Mouse (Mus musculus): ENCODE measurements around the gene Wwc1. TPM values are rescaled to one million over a fixed set of nuclear protein-coding genes. Genes with fewer than 3 reads are reported as not detected.
A peak's percentile ranks its signal among the peaks of the same experiment; 100 is the strongest.

Wwc1 gene
- polyA plus RNA-seq, 1 experiment from 2014 or later, result 15.2 TPM

GRCm38 (mm10) chr11:35985841-35986393 lies 5.6 kb upstream of the Wwc1 start:
- WGBS, result 1% methylated on average over 19 of the region's 19 CpGs
- peak; percentile 75 for ATAC-seq (ENCODE audit: low FRiP score)
- H3K4me2 ChIP-seq (replicated peaks), result peak overlapping the region; percentile 44
- no peaks in the 10 kb centered on the region for H3K9me3 ChIP-seq (replicated peaks)
- peaks cover 5% of the 10 kb centered on the region; the same call in 1 of the 2 replicates for H3K4me1 ChIP-seq
- peak overlapping the region; percentile 11 for H3K4me3 ChIP-seq
- H3K36me3 ChIP-seq, result no peaks in the 10 kb centered on the region
- H3K27ac ChIP-seq, result 0 out of 2 replicates have a peak overlapping the region, but pooled peaks have one; percentile 46
- peak overlapping the region; percentile 0; the same call in 1 of the 2 replicates for H3K9ac ChIP-seq
- H3K27me3 ChIP-seq, result peaks cover 18% of the 10 kb centered on the region

GRCm38 (mm10) chr11:35982734-35983133 lies 2.4 kb upstream of the Wwc1 start:
- Histone ChIP-seq H3K27me3 (peaks cover 32% of the 10 kb centered on the region), H3K4me2 (replicated peaks) (no peak overlapping the region), H3K27ac (no peak overlapping the region), H3K9me3 (replicated peaks) (no peaks in the 10 kb centered on the region), H3K4me3 (no peak overlapping the region), H3K36me3 (no peaks in the 10 kb centered on the region), H3K4me1 (peaks cover 28% of the 10 kb centered on the region), H3K9ac (no peak overlapping the region)
- ATAC-seq (ENCODE audit: low FRiP score), result no peak
- 90% methylated on average over 3 of the region's 3 CpGs for WGBS

GRCm38 (mm10) chr11:35979733-35980410 lies 455 bp downstream of the Wwc1 start:
- WGBS, result 1% methylated on average over 42 of the region's 66 CpGs
- peak; percentile 53 for ATAC-seq (ENCODE audit: low FRiP score)

GRCm38 (mm10) chr11:35979266-35979732 lies 1.0 kb downstream of the Wwc1 start:
- no peak overlapping the region for H3K27ac ChIP-seq
- 0% methylated on average over 11 of the region's 12 CpGs for WGBS
- H3K36me3 ChIP-seq, result no peaks in the 10 kb centered on the region
- peak overlapping the region; percentile 91 for H3K9ac ChIP-seq
- H3K4me3 ChIP-seq, result peak overlapping the region; percentile 86
- H3K4me1 ChIP-seq, result peaks cover 42% of the 10 kb centered on the region
- peaks cover 28% of the 10 kb centered on the region for H3K27me3 ChIP-seq
- ATAC-seq (ENCODE audit: low FRiP score), result no peak
- H3K4me2 ChIP-seq (replicated peaks), result peak overlapping the region; percentile 89
- H3K9me3 ChIP-seq (replicated peaks), result no peaks in the 10 kb centered on the region

More at GRCm38 (mm10) chr11:35979733-35980410, 455 bp downstream of the Wwc1 start:
- Histone ChIP-seq H3K27me3 (peaks cover 30% of the 10 kb centered on the region), H3K4me1 (peaks cover 40% of the 10 kb centered on the region), H3K9me3 (replicated peaks) (no peaks in the 10 kb centered on the region), H3K9ac (peak overlapping the region; percentile 91), H3K36me3 (no peaks in the 10 kb centered on the region), H3K27ac (peak overlapping the region; percentile 66; the same call in 1 of the 2 replicates), H3K4me3 (peak overlapping the region; percentile 86), H3K4me2 (replicated peaks) (peak overlapping the region; percentile 89)

- H3K27me3 ChIP-seq, result peaks cover 24% of the 10 kb centered on the region
- H3K4me3 ChIP-seq, result peak overlapping the region; percentile 86; the same call in 1 of the 2 replicates
- no peak for ATAC-seq (ENCODE audit: low FRiP score)
- peaks cover 56% of the 10 kb centered on the region for H3K4me1 ChIP-seq
- no peak overlapping the region for H3K9ac ChIP-seq
- WGBS, result 78% methylated on average over 3 of the region's 3 CpGs
- no peaks in the 10 kb centered on the region for H3K36me3 ChIP-seq
- peak overlapping the region; percentile 89 for H3K4me2 ChIP-seq (replicated peaks)
- H3K27ac ChIP-seq, result no peak overlapping the region
- H3K9me3 ChIP-seq (replicated peaks), result no peaks in the 10 kb centered on the region
These were observed 2.5 kb downstream of the Wwc1 start for GRCm38 (mm10) chr11:35977796-35978195.

DNA sequence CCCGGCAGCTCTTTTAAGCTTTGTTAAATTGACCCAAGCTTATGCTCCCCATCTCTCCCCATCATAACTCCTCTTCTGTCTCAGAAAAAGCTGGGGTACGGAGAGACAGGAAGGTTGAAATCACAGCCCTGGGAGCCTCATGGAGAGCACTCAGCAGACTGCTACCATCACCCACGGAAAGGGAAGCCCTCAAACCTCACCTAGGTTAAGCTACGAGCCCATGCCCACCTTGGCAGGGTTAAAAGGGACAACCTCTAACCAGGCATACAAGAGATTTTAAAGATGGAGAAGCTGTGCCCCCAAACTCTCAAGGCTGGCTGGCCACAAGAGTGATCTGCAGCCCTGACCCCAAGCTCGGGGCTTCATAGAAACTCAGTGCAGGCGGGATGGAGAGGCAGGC lies 3.2 kb downstream of the Wwc1 start:
- Histone ChIP-seq H3K27me3 (peaks cover 22% of the 10 kb centered on the region), H3K4me2 (replicated peaks) (peak overlapping the region; percentile 89), H3K9me3 (replicated peaks) (no peaks in the 10 kb centered on the region), H3K9ac (peak overlapping the region; percentile 6; the same call in 1 of the 2 replicates), H3K4me3 (no peak overlapping the region), H3K36me3 (no peaks in the 10 kb centered on the region), H3K4me1 (peaks cover 63% of the 10 kb centered on the region), H3K27ac (peak overlapping the region; percentile 8; the same call in 1 of the 2 replicates)
- ATAC-seq (ENCODE audit: low FRiP score), result no peak
- 46% methylated on average over 6 of the region's 6 CpGs for WGBS

GRCm38 (mm10) chr11:35976482-35976881 lies 3.8 kb downstream of the Wwc1 start:
- Histone ChIP-seq H3K27ac (peak overlapping the region; percentile 52; the same call in 1 of the 2 replicates), H3K27me3 (peaks cover 16% of the 10 kb centered on the region), H3K9me3 (replicated peaks) (no peaks in the 10 kb centered on the region), H3K4me1 (peaks cover 66% of the 10 kb centered on the region), H3K36me3 (no peaks in the 10 kb centered on the region), H3K4me3 (no peak overlapping the region), H3K4me2 (replicated peaks) (peak overlapping the region; percentile 23; the same call in 1 of the 2 replicates), H3K9ac (no peak overlapping the region)
- WGBS, result 19% methylated on average over 6 of the region's 6 CpGs
- peak; percentile 41 for ATAC-seq (ENCODE audit: low FRiP score)

DNA sequence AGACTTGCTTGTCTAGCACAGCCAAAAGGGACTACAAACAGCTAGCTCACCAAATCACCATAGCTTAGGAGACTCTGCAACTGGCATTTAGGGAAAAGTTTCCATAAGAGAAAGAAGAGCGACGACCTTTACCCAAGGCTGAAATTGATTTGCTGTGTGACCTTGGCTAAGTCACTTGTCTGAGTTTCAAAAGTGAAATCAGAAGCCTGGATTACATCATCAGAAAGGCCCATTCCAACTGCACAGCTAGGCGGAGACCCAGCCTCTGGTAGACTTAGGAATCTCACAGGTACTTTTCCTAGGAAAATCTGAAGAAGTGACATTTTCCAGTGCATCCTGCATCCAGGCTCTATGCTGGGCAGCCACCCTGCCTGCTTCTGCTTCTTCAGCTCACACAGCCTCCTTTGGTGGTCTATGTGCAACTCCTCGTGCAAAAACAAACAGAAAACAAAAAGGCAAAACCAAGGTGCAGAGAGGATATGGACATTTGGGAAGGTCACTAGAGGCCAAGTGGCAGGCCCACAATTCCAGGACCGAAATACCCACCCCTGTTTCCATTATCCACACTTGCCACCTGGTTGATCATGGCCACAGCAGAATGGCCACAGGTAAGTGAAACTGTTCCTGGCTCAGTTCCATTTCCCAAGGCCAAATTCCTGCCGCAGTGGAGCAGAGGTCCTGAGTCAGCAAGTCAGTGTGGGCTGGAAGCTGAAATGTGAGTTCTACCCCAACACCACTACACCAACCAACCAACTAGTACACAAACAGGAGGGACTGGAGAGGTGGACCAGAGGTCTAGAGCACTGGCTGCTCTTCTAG lies 5.5 kb downstream of the Wwc1 start:
- Histone ChIP-seq H3K4me2 (replicated peaks) (no peak overlapping the region), H3K27me3 (peaks cover 14% of the 10 kb centered on the region; the same call in 1 of the 2 replicates), H3K27ac (no peak overlapping the region), H3K9me3 (replicated peaks) (no peaks in the 10 kb centered on the region), H3K9ac (no peak overlapping the region), H3K4me3 (no peak overlapping the region), H3K36me3 (no peaks in the 10 kb centered on the region), H3K4me1 (peaks cover 63% of the 10 kb centered on the region)
- ATAC-seq (ENCODE audit: low FRiP score), result no peak
- whole genome bisulfite sequencing, result 79% methylated on average over 6 of the region's 6 CpGs

DNA sequence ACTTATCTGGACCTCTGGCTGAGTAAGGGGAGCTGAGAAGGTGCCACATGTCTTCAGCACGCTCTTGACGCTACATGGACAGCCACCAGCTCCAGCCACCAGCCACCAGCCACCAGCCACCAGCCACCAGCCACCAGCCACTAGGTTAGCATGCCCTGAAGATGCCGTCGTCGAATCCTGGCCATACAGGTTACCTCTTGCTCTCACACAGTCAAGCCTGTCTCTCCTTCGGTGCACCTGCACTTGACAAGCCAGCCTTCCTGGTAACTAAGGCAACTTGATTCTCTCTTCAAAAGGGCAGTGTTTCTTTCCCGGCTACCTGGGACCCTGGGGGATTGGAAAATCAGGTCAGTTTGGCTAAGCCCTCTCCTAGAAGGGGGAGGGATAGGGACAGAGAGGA lies 7.2 kb downstream of the Wwc1 start:
- H3K4me2 ChIP-seq (replicated peaks), result no peak overlapping the region
- no peak for ATAC-seq (ENCODE audit: low FRiP score)
- no peaks in the 10 kb centered on the region for H3K9me3 ChIP-seq (replicated peaks)
- 36% methylated on average over 7 of the region's 7 CpGs for WGBS
- 0 out of 2 replicates have a peak overlapping the region, but pooled peaks have one; percentile 20 for H3K9ac ChIP-seq
- H3K4me1 ChIP-seq, result peaks cover 47% of the 10 kb centered on the region
- H3K36me3 ChIP-seq, result no peaks in the 10 kb centered on the region
- H3K27me3 ChIP-seq, result peaks cover 4% of the 10 kb centered on the region; the same call in 1 of the 2 replicates
- peak overlapping the region; percentile 44 for H3K27ac ChIP-seq
- H3K4me3 ChIP-seq, result no peak overlapping the region

GRCm38 (mm10) chr11:35972270-35972931 lies 7.9 kb downstream of the Wwc1 start:
- Histone ChIP-seq H3K9ac (no peak overlapping the region), H3K9me3 (replicated peaks) (no peaks in the 10 kb centered on the region), H3K4me3 (no peak overlapping the region), H3K4me2 (replicated peaks) (peak overlapping the region; percentile 24), H3K4me1 (peaks cover 42% of the 10 kb centered on the region), H3K27me3 (no peaks in the 10 kb centered on the region), H3K36me3 (no peaks in the 10 kb centered on the region), H3K27ac (peak overlapping the region; percentile 44)
- whole genome bisulfite sequencing, result 2% methylated on average over 6 of the region's 6 CpGs
- ATAC-seq (ENCODE audit: low FRiP score), result peak; percentile 64

- WGBS, result 92% methylated on average over 19 of the region's 19 CpGs
These were observed 9.3 kb downstream of the Wwc1 start for GRCm38 (mm10) chr11:35970806-35971705.

More at GRCm38 (mm10) chr11:35970806-35971705, 9.3 kb downstream of the Wwc1 start:
- Histone ChIP-seq H3K27me3 (no peaks in the 10 kb centered on the region), H3K27ac (no peak overlapping the region), H3K4me2 (replicated peaks) (no peak overlapping the region), H3K4me3 (no peak overlapping the region), H3K9ac (no peak overlapping the region), H3K9me3 (replicated peaks) (no peaks in the 10 kb centered on the region), H3K36me3 (no peaks in the 10 kb centered on the region), H3K4me1 (peaks cover 30% of the 10 kb centered on the region)
- ATAC-seq (ENCODE audit: low FRiP score), result no peak
